ENCODE assay signal across 15 mouse cellular contexts in genomic region chr3:7306800-7307199, GRCm38 (mm10).
DNase-seq lines count a peak whose midpoint lies in the region; ATAC-seq and TF ChIP-seq lines count a peak whose summit lies in the region.
"Had no signal": no experiment of that assay in that cellular context is flagged by ENCODE, and none has a peak within 500 bp of the region (broad histone marks: within the 10 kb centered on the region; RNA-seq: fewer than 3 reads in every experiment).

No protein-coding gene starts in this region.

- no peaks in the 10 kb centered on the region for H3K36me3 ChIP-seq in intestine, postnatal 0 days (ENCODE audit: control insufficient read depth, insufficient read depth)
- no peaks in the 10 kb centered on the region for H3K36me3 ChIP-seq in intestine, embryonic 15.5 days
- no peaks in the 10 kb centered on the region for H3K36me3 ChIP-seq in neural tube, embryonic 15.5 days
- H3K36me3 ChIP-seq: heart, embryonic 13.5 days; stomach, embryonic 15.5 days had no signal

- no peaks in the 10 kb centered on the region for H3K27me3 ChIP-seq in intestine, postnatal 0 days (replicated peaks; ENCODE audit: control insufficient read depth, insufficient read depth, low read length)
- no peaks in the 10 kb centered on the region for H3K27me3 ChIP-seq in intestine, embryonic 15.5 days (replicated peaks)
- no peaks in the 10 kb centered on the region for H3K27me3 ChIP-seq in neural tube, embryonic 15.5 days (replicated peaks)
- H3K27me3 ChIP-seq: heart, embryonic 13.5 days; stomach, embryonic 15.5 days had no signal

- DNase-seq in retina, embryonic 14.5 days (ENCODE audit: low spot score) = peak; percentile 34
- DNase-seq in retina, postnatal 1 day = no peak
- peak; percentile 48 for DNase-seq in brain, adult 2 months (ENCODE audit: low read depth, low spot score)
- DNase-seq in telencephalon, adult 2 months (ENCODE audit: low read depth, low spot score) = peak; percentile 28
- no peak for DNase-seq in adrenal gland, postnatal 14 days
- DNase-seq: cerebellum, adult 9-11 months; gastrocnemius, postnatal 25 days; lung, postnatal 14 days had no signal

- no peak overlapping the region for H3K4me2 ChIP-seq in intestine, postnatal 0 days (replicated peaks; ENCODE audit: low read depth)
- no peak overlapping the region for H3K4me2 ChIP-seq in intestine, embryonic 15.5 days (replicated peaks)
- H3K4me2 ChIP-seq in neural tube, embryonic 15.5 days = no peak overlapping the region
- H3K4me2 ChIP-seq: heart, embryonic 13.5 days; stomach, embryonic 15.5 days had no signal

- WGBS in intestine, postnatal 0 days = 56% methylated on average over 3 of the region's 3 CpGs
- 45% methylated on average over 3 of the region's 3 CpGs for WGBS in intestine, embryonic 15.5 days
- WGBS in neural tube, embryonic 15.5 days = 31% methylated on average over 3 of the region's 3 CpGs

- H3K4me1 ChIP-seq in intestine, postnatal 0 days (replicated peaks; ENCODE audit: control insufficient read depth, insufficient read depth, low read length) = no peaks in the 10 kb centered on the region
- H3K4me1 ChIP-seq in intestine, embryonic 15.5 days (replicated peaks) = no peaks in the 10 kb centered on the region
- H3K4me1 ChIP-seq in neural tube, embryonic 15.5 days = no peaks in the 10 kb centered on the region
- H3K4me1 ChIP-seq: heart, embryonic 13.5 days; stomach, embryonic 15.5 days had no signal

- ATAC-seq in intestine, postnatal 0 days = no peak
- no peak for ATAC-seq in intestine, embryonic 15.5 days
- no peak for ATAC-seq in neural tube, embryonic 15.5 days (ENCODE audit: low FRiP score)
- ATAC-seq: inflammation-experienced regulatory T-cells, adult 6 months had no signal

- TF ChIP-seq CTCF in intestine, postnatal 0 days (IDR thresholded peaks at IDR 0.05; ENCODE audit: low read depth) = peak; percentile 10; the same call in 1 of the 2 replicates

- no peak overlapping the region for H3K9ac ChIP-seq in intestine, postnatal 0 days (ENCODE audit: low read depth, low read length)
- H3K9ac ChIP-seq in intestine, embryonic 15.5 days = no peak overlapping the region
- no peak overlapping the region for H3K9ac ChIP-seq in neural tube, embryonic 15.5 days (replicated peaks)
- H3K9ac ChIP-seq: heart, embryonic 13.5 days; stomach, embryonic 15.5 days had no signal

- H3K4me3 ChIP-seq in intestine, postnatal 0 days (ENCODE audit: low read depth, low read length) = no peak overlapping the region
- H3K4me3 ChIP-seq in intestine, embryonic 15.5 days (replicated peaks) = no peak overlapping the region
- H3K4me3 ChIP-seq in neural tube, embryonic 15.5 days (replicated peaks) = no peak overlapping the region
- H3K4me3 ChIP-seq: erythroblast, embryonic 14.5 days; heart, embryonic 13.5 days; stomach, embryonic 15.5 days had no signal

- no peak overlapping the region for H3K27ac ChIP-seq in intestine, postnatal 0 days (ENCODE audit: low read depth, low read length)
- H3K27ac ChIP-seq in intestine, embryonic 15.5 days = no peak overlapping the region
- H3K27ac ChIP-seq in neural tube, embryonic 15.5 days (replicated peaks) = no peak overlapping the region
- H3K27ac ChIP-seq: heart, embryonic 13.5 days; stomach, embryonic 15.5 days had no signal

- no peaks in the 10 kb centered on the region for H3K9me3 ChIP-seq in intestine, postnatal 0 days (ENCODE audit: control insufficient read depth)
- H3K9me3 ChIP-seq in intestine, embryonic 15.5 days = no peaks in the 10 kb centered on the region
- H3K9me3 ChIP-seq in neural tube, embryonic 15.5 days (replicated peaks) = no peaks in the 10 kb centered on the region
- H3K9me3 ChIP-seq: heart, embryonic 13.5 days; stomach, embryonic 15.5 days had no signal

Comparison
In these comparisons a context has a peak if more than half of its experiments do, and no peak if none do; other contexts are left out.
1. DNase-seq: peak in retina, embryonic 14.5 days (single experiment), brain, adult 2 months (single experiment) and telencephalon, adult 2 months (single experiment); none in retina, postnatal 1 day (single experiment) and adrenal gland, postnatal 14 days (single experiment).